Mouse (Mus musculus) common myeloid progenitor, adult 5-6 weeks (primary cell): ENCODE measurements around the gene Figla. TPM values are rescaled to one million over a fixed set of nuclear protein-coding genes. Genes with fewer than 3 reads are reported as not detected.
"Not testable (repeated sequence)": the region's sequence is repeated elsewhere in the genome, so short reads cannot be mapped to it uniquely, and the experiment has no call there.

Experiments used
- ATAC-seq: replicated peaks from 2 replicates; pipeline ENCODE4 v1.8.0; 2016; ENCODE audit warnings: low read depth, mild to moderate bottlenecking, moderate TSS enrichment, inconsistent platforms; ENCODE audit not compliant: poor library complexity, severe bottlenecking
- total RNA-seq: library from RNA; stranded (forward); fragments of 200-1000, 187-1606 nt; gene quantifications from 2 replicates; pipeline ENCODE4 v1.2.3, GENCODE M21; 2017

The Figla gene
- not detected in 2 replicates for total RNA-seq

DNA sequence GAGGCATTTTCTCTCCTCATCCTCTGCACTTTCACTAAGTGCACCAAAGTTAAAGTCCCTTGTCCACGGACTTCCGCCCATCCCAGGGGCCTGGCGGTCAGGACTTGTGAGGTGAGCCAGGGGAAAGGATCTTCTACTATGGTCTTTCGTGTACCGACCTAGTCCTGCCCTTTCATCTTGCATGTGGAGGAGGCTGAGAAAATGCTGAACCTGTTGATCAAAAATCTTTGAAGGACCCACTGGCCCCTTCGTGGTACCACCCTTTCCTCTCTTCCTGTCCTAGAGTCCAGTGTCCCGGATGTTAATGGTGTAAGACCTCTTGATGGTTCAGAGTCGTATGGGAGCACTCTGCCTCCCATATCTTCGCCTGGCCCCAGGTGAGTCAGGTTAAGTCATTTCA is at the start of gene Figla:
Figla (plus strand) TSS at position 301 of the 400 bp plus-strand sequence.
- ATAC-seq, result no peak

DNA sequence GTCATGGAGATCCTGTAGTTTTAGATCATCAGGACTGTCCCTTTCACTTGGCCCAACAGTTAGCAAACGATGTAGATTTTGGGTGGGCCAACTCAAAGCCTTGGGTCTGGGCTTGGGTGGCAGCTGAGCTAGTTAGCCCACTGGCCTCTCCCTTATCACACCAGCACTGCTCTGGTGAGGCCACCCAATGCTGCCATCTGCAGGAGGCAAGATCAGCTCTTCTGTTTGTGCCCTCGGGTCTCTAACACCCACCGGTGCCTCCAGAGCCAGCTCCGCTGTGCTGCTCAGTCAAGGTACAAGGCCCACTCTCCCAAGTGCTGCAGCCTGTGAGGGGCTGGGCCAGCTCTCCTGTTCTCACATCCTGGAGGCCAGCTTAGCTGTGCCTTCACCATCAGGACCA is 49.3 kb upstream of the Figla start:
- peak; percentile 60 for ATAC-seq

DNA sequence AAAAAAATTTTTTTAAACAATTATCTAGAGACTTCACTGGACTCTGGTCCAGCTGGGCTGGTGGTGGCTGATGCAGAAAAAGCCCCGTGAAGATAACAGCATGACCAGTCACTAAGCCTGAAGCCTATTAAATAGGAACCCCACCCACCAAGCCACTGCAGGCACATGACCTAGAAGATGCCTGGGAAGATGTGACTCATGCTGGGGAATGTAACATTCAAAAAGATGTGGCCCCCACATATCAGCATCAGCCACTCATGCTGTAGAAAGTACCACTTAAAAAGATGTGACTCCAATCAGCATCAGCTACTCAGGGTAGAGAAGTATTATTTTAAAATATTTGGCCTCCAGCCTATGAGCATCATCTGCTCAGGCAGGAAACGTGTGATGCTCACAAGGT is 46.1 kb upstream of the Figla start:
- ATAC-seq, result no peak

DNA sequence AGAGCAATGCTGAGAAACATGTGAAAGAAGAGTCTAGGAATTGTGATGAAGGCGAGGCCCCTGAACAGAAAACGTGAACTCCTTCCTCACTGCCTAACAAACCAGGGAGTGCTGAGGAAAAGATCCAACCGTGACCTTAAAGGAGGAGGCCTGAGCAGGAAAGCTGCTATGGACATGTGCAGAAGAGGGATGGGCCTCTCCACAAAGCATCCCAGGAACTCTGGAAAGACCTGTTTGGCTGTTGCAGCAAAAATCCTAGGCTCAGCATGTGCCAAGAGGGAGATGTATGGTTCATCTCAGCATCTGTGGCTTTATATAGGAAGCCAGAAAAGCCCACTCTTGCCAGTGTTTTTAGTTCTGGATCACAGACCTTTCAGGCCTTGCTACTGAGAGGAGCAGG is 43.3 kb upstream of the Figla start:
- ATAC-seq, result no peak

DNA sequence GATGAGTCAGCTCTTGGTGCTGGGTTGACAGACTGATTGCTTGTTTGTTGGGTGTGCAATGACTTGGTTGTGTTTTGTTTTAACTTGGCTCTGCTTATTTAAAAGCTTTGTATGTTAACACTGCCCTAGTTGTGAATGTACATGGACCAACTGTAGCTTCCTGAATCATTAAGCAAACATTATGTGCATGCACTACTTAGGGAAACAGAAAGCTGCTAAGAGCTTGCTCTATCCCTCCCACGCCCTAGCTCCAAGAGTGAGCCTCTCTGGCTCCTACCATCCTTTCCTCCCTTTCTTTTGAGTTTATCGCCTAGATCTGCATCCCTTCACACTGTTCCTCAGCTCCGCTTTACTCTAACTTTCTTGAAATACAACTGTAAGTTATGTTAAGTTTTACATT is 42.6 kb upstream of the Figla start:
- no peak for ATAC-seq

DNA sequence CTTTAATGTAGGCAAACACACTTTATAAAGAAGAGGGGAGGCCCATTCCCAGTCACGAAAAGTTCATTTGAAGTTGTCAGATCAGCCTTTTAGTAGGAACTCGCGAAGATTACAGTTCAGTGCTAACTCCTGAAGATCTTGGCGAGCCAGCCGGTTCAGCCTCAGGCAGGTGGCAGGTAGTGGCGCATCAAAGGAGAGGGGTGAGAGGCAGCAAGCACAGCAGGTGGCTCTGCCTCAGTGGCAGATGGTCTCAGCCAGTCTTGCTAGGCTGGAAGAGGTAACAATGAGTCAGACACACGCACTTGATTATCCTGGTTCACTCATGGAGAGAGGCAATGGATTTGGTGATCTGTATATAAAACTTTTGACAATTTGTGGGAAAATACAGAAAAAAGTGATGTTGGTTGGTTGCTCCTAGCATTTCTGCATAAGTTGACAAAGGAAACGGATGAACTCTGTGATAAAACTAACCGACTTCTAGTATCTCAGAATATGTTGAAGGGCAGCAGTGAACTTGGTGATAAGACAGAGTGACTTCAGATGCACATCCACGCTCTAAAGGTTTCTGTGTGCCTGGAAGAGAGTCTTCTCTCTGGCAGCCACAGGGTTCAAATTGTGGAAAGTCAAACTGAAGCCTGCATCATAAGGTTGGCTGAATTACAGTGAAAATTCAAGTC is 40.9 kb upstream of the Figla start:
- no peak for ATAC-seq

DNA sequence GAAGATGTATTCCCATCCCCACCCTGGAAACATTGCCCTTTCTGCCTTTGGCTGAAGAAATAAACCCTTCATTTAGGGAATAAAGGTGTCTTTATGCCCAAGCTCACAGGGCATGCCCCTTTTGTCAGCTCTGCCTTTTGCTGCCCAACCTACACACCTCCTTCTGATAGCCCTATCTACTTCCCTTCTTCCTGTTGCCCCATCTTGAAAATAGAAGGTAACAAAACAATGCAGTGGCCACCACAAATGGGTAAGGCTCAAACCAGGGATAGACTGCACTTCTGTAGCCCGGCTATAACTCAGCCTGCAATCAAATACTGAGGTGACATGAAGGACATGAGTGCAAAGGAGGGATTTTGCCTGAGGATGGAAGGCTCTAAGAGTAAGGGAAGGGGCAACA is 40.2 kb upstream of the Figla start:
- no peak for ATAC-seq

DNA sequence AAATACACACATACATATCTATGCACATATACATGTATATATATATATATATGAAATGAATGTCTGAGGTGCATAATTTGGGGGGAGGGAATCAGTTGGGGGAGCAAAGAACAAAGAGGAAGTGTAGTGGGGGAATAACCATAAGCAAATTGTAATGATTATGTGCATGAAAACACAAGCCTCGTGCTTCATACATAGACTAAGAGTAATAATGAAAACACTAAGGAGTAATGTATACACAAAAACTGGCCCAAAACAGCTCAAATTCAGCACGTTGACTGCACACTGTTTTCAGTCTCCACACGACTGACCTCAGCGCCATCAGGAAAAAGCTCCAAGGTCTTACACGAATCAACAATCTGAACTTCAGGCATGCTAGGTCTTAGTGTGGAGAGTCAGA is 39.7 kb upstream of the Figla start:
- ATAC-seq, result no peak

DNA sequence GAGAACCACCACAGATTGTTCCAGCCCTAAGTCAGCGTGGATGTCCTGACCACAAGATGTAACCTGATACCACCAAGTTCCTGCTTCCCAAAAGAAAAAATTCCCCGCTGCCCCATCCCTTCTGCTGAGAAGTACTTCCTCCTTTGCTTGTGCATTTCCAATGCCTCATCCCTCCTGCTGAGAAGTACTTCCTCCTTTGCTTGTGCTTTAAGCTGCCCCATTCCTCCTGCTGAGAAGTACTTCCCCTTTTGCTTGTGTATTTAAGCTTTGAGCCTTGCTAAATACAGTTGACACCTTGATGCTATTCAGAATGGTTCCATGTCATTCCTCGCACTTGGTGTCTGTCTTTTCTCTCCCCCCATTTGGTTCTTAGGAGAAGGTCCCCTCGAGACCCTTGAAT is 37.2 kb upstream of the Figla start:
- ATAC-seq, result not testable (repeated sequence)

DNA sequence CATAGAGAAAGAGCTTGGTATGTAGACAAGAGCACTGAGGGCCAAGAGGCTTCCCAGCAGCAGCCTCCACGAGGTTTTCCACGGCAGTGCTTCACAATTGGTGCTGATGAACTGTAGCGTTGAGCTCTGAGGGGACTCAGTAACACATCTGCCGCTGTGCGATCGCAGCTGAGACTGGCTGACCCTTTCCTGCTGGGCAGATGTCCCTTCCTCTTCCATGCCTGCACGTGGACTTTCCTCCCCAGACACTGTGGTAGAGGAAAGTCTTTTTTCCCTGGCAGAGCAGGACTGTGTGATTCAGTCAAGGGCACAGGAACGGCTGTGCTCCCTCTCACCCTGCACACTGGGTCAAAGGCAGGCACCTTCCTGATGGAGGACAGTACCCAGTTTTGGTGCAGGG is 31.6 kb upstream of the Figla start:
- ATAC-seq, result no peak

DNA sequence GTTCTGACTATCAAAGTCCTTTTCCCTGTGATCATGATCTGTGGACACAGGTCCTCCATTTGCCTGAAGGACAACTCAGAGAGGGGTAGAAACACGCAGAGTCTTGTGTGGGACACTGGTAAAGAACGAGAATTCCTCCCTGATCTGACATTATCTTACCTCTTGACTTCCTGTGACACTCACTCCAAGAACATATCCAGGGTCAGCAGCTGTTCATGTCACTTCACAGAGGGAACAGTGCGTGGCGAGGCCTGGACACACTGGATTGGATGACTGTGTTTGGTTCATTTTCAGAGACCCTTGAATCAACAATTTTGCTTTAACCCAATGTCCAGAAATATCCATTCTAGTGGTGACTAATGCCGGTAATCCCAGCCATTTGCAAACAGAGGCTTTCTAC is 26.4 kb upstream of the Figla start:
- not testable (repeated sequence) for ATAC-seq

DNA sequence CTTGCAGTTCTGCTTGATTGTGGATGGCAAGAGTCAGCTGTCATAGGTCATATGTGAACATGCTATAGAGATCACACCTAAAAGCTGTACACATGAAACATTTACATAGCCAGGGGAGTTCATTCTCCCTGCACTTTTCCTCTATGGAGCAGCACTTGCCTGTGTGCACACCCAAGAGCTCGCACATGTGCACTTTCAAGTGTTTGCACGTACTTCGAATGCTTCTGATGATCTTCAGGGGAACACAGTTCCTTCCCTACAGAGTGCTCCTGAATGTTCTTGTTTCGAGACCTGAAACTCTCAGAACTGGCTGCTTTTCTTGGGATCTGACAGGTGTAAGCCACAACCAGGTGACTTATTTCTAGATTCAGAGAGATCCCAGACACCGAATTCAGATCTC is 25.2 kb upstream of the Figla start:
- not testable (repeated sequence) for ATAC-seq

DNA sequence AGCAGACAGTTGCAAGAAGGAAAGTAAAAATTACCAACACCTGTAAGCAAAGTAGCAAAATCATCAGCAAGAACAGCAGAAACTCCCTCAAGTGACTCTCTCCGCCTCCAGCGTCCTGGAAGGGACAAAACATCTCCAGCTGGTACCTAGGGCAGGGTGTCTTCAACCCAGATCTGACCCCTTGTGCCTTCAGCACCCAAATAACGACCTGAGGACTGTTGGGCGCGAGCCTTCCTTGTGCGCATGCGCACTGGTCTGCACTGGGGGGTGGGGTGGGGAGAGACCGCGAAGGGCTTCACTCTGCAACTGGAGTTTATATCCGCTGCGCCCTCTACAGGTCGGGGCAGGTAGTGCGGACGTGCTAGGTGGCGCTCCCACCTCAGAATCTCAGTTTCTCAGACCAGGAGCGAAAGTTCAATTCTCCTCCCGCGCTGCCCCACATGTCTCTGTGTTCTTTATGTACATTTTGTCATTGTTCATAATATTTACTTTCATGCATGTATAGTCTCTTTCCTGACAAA is 12.5 kb upstream of the Figla start:
- no peak for ATAC-seq

DNA sequence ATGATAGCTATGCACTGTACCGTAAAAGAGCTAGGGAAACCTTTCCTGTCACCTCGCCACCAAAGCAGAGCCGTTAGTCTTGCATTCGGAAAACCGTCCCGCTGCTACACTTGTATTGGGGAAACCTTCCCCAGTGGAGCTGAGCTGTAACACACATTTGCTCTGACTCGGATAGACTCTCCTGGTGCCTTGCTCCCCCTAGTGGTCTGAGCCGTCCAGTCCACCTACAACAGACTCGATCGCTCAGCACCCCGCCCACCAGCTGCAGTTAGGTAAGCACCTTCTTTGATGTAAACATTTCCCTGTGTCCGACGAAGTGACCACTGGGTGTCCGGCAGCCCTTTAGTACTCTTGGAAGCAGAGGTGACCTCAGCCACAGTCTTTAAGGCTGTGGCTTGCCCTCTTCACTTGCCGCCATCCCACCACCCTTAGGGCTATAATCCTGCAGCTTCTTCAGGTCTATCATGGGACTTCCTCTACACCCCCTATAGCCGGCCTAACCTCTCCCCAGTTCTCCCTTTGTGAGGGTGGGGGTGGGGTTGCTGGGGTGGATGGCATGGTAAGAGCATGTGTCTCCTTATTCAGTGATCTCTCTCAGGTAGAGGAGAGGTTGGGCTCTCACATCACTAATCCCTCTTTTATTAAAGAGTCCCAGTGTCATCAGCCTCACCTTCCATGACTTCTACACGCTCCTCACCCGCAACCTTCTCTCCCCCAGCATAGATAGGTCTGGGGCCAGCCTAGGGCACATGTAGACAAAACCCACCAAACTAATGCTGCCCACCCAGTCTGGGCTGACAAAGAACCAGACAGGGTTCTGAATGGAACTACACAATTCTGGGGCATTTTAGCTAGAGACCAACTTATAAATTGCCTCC is 11.5 kb upstream of the Figla start:
- peak; percentile 99 for ATAC-seq

DNA sequence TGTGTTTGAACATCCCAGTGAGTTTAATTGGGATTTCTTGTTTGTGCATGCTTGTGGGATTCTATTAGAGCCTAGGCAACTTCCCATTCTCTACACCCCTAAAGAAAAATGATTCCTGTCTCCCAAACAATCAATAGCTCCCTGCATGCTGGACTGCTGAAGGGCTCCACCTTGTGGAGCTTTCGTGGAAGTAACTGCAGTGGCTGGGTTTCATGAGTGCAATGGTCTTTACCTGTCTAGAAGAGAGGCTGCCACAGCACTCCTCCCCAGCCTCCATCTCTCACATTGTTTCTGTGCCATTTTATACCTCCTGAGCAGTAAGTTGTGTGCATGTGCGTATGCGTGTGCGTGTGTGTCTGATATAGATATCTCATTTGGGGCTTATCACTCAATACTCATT is 6.0 kb upstream of the Figla start:
- ATAC-seq, result peak; percentile 87

DNA sequence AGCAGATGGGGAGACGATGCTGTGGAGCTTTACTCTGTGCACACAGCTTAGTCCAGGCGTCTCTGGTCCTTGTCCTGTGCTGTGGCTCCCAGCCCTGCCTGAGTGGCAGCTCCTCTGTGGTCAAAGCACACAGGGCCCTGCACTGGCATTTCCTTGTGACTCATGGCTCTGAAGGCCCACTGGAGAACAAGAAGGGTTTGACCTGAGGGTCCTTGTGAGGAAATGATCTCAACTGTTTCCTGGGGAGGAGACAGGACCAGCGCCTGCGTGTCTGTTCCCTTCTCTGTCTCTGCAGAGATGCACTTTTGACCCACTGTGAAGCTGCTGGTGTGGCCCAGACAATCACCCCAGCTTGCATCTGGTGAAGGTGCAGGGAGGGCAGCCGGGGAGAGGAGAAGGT is 1.2 kb upstream of the Figla start:
- not testable (repeated sequence) for ATAC-seq

DNA sequence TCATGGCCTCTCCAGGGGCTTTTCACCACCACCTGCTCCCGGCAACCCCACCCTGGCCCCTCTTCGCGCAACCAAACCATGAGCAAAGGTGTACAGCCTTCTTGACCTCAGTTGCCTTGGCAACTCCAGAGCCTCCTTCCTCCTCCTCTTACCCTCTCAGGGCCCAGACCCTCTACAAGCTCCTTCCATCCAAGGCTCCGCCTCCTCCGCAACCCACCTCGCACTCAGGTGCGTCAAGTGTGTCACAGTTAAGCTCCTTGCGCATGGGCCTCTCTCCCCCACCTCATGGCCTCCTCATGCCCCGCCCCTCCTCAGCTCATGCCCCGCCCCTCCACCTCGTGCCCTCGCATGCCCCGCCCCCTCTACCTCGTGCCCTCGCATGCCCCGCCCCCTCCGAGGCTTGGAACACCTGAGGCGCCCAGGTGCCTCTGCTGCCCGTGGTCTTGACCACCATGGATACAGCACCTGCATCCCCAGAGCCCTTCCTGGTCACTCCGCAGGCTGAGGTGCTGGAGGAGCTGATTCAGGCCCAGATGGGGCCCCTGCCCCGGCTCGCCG is 901 bp downstream of the Figla start:
- no peak for ATAC-seq

DNA sequence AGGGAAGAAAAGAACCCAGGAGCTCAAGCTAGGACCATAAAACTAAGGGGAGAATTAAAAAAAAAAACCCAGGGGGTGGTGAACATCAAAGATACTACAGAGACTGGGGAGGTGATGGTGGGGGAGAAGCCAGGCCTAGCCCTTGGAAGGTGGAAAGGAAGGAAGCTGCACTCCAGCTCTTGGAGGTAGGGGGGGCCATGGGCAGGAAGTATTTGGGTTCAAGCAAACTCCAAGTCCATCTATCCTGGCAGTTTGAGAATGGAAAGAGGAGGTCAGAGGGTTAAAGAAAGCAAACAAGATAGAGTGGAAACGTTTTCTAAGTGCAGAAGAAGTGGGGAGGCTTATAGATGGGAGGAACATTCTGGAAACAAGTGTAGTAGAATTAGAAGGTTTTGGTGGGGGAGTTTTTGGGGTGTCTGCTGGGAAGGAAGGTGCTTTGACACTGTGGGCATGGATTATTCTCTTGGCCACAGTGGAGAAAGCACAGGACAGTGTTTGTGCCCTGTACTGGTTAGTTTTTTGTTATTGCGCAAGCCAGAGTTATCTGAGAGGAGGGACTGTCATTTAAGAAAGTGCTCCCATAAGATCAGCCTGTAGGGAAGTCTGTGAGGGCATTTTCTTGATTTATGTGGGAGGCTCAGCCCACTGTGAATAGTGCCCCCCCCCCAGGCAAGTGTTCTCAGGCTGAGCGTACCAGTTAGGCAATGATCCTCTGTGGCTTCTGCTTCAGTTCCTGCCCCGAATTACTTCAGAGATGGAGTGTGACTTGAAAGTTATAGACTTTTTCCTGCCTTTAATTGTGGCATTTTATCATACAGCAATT is 3.7 kb downstream of the Figla start:
- ATAC-seq, result 0 out of 2 replicates have a peak, but pooled peaks have one; percentile 24

DNA sequence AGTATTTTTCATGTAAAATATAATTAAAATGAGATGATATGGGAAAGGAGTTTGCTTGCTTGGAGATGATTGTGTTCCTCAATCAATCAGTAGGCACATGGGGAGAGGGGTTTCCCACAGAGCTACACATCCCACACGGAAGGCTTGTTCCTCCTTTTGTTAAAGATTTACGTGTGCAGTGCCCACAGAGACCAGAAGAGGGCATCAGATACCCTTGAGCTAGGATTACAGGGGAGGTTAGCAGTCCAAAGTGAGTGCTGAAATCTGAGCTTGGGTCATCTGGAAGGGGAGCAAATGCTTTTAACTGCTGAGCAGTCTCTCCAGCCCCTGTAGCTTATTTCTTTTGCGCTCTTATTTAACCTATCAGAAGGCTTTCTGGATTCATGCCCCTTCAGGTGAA is 5.0 kb downstream of the Figla start:
- ATAC-seq, result peak; percentile 80

DNA sequence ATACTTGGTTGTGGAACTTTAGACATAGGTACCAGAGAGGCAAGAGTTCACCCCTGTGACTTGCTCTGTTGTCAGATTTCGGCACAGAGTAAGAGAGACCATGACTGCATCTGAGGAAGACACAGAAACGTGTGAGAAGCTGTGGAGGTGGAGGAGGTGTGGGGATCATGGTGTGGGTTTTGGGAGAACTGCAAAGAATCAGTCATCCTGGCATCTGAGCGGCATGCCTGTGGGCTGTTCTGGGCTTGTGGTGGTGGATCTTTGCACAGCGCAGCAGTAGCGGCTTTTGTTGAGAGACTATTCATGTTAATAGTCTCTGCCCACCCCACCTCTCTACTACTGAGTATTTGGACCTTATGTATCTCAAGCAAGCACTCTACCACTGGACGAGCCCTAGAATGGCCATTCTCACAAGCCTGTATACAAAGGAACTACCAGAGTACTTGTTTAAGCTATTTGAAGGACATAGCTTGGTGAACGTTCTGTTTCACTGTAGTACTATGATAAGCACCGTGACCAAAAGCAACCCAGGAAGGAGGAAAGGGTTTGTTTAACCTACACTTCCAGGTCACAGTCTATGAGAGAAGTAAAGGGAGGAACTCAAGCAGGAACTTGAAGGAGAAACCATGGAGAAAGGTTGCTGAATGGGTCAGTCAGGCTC is 10.8 kb downstream of the Figla start:
- no peak for ATAC-seq
